Mouse (Mus musculus): ENCODE measurements around the gene Fgfr2.

GRCm38 (mm10) chr7:132853361-132853760 lies 269.8 kb downstream of the Fgfr2 start:
- TF ChIP-seq CTCF (IDR thresholded peaks at IDR 0.05; ENCODE audit: extremely low read depth, insufficient read length, insufficient replicate concordance, low read depth, low read length): no peak
- no peak for TF ChIP-seq POLR2A (IDR thresholded peaks at IDR 0.05; ENCODE audit: low read depth, low read length)

Data from small intestine, adult 2 months (tissue).